Mouse (Mus musculus) gastrocnemius, postnatal 25 days (tissue): ENCODE data around the gene Mlip. TPM values are rescaled to one million over a fixed set of nuclear protein-coding genes. Genes with fewer than 3 reads are reported as not detected.
"Not testable (repeated sequence)": the region's sequence is repeated elsewhere in the genome, so short reads cannot be mapped to it uniquely, and the experiment has no call there.

ENCODE experiments used
- DNase-seq: peaks from one replicate; pipeline ENCODE4 v3.0.0; 2022
- long read RNA-seq, 2 experiments: library from polyadenylated mRNA; stranded (forward); transcript quantifications; one replicate each; pipeline ENCODE4 v2.0.0; 2021
- total RNA-seq, 2 experiments: library from RNA; stranded (reverse); gene quantifications; 1 replicate in 1 of 2; 2 replicates in 1 of 2; pipeline ENCODE4 v1.2.3; 2021

Gene Mlip
- total RNA-seq, result 10 to 100 TPM; 91.1 to 92.1 TPM
- long read RNA-seq, experiment 1, partial matches to known transcripts, result 8 of 49 reads
- long read RNA-seq, experiment 1, other reads (novel, unspliced or antisense), result 37 of 49 reads
- long read RNA-seq, experiment 2, partial matches to known transcripts, result 11 of 63 reads
- long read RNA-seq, experiment 2, other reads (novel, unspliced or antisense), result 50 of 63 reads

- DNase-seq, result peak; percentile 43
These were observed at the start of gene Mlip for GRCm38 (mm10) chr9:77352432-77353175. TSS of gene Mlip (minus strand) at chr9:77352969.

GRCm38 (mm10) chr9:77399801-77400200, 47.0 kb upstream of the Mlip start:
- no peak for DNase-seq

GRCm38 (mm10) chr9:77398856-77399631, 46.3 kb upstream of the Mlip start:
- DNase-seq, result no peak

GRCm38 (mm10) chr9:77397027-77397426, 44.3 kb upstream of the Mlip start:
- DNase-seq, result no peak

- DNase-seq, result no peak
These were observed 38.5 kb upstream of the Mlip start for GRCm38 (mm10) chr9:77391248-77391647.

- DNase-seq, result no peak
These were observed 36.2 kb upstream of the Mlip start for GRCm38 (mm10) chr9:77388956-77389355.

- no peak for DNase-seq
These were observed 34.0 kb upstream of the Mlip start for GRCm38 (mm10) chr9:77386751-77387150.

- DNase-seq, result no peak
These were observed 32.8 kb upstream of the Mlip start for GRCm38 (mm10) chr9:77385611-77386010.

- no peak for DNase-seq
These were observed 31.9 kb upstream of the Mlip start for GRCm38 (mm10) chr9:77384651-77385050.

GRCm38 (mm10) chr9:77383951-77384350, 31.2 kb upstream of the Mlip start:
- no peak for DNase-seq

GRCm38 (mm10) chr9:77382514-77382913, 29.7 kb upstream of the Mlip start:
- no peak for DNase-seq

GRCm38 (mm10) chr9:77381565-77381964, 28.8 kb upstream of the Mlip start:
- DNase-seq, result peak; percentile 11

GRCm38 (mm10) chr9:77379625-77380024, 26.9 kb upstream of the Mlip start:
- peak; percentile 16 for DNase-seq

GRCm38 (mm10) chr9:77377696-77378095, 24.9 kb upstream of the Mlip start:
- DNase-seq, result no peak

GRCm38 (mm10) chr9:77377082-77377481, 24.3 kb upstream of the Mlip start:
- DNase-seq, result peak; percentile 18

- no peak for DNase-seq
These were observed 23.8 kb upstream of the Mlip start for GRCm38 (mm10) chr9:77376561-77376960.

- no peak for DNase-seq
These were observed 17.9 kb upstream of the Mlip start for GRCm38 (mm10) chr9:77370706-77371105.

- DNase-seq, result no peak
These were observed 16.5 kb upstream of the Mlip start for GRCm38 (mm10) chr9:77369262-77369661.

- DNase-seq, result not testable (repeated sequence)
These were observed 11.9 kb upstream of the Mlip start for GRCm38 (mm10) chr9:77364681-77365080.

- no peak for DNase-seq
These were observed 10.1 kb upstream of the Mlip start for GRCm38 (mm10) chr9:77362906-77363305.

- no peak for DNase-seq
These were observed 7.9 kb upstream of the Mlip start for GRCm38 (mm10) chr9:77360654-77361053.

GRCm38 (mm10) chr9:77359278-77359973, 6.7 kb upstream of the Mlip start:
- no peak for DNase-seq

- no peak for DNase-seq
These were observed 1.2 kb upstream of the Mlip start for GRCm38 (mm10) chr9:77353942-77354341.
